Mouse (Mus musculus) embryonic facial prominence, embryonic 12.5 days (tissue): ENCODE measurements at regions not wholly inside any gene's neighbourhood (a gene's known extent, or its start where the extent isn't known, plus 50 kb on each side); places are given as distances from the start of the nearest gene placed in this dataset.

ENCODE experiments used
- ATAC-seq: fragments of 200-750 bp; cut with Nextera tagmentation; 2 replicates; pipeline ENCODE4 v1.8.0; 2017; ENCODE audit not compliant: insufficient number of reproducible peaks, insufficient read depth, low FRiP score, low TSS enrichment
- H3K27ac ChIP-seq: fragments of 300-500 bp; sonication (generic); 2 replicates; pipeline ENCODE4 v1.5.1; 2016; ENCODE audit warnings: mild to moderate bottlenecking
- H3K27me3 ChIP-seq: fragments of 300-500 bp; sonication (generic); 2 replicates; pipeline ENCODE4 v1.6.1; 2016; ENCODE audit warnings: mild to moderate bottlenecking, moderate library complexity
- H3K36me3 ChIP-seq: fragments of 300-500 bp; sonication (generic); 2 replicates; pipeline ENCODE4 v1.6.1; 2016; ENCODE audit warnings: mild to moderate bottlenecking
- H3K4me1 ChIP-seq: fragments of 300-500 bp; sonication (generic); 2 replicates; pipeline ENCODE4 v1.6.1; 2016
- H3K4me2 ChIP-seq: fragments of 300-500 bp; sonication (generic); replicated peaks from 2 replicates; pipeline ENCODE4 v1.6.1; 2016; ENCODE audit warnings: mild to moderate bottlenecking, moderate library complexity
- H3K4me3 ChIP-seq: fragments of 300-500 bp; sonication (generic); 2 replicates; pipeline ENCODE4 v1.5.1; 2016; ENCODE audit warnings: mild to moderate bottlenecking
- H3K9ac ChIP-seq: fragments of 300-500 bp; sonication (generic); 2 replicates; pipeline ENCODE4 v1.6.1; 2016; ENCODE audit warnings: mild to moderate bottlenecking, moderate library complexity
- H3K9me3 ChIP-seq: fragments of 300-500 bp; sonication (generic); 2 replicates; pipeline ENCODE4 v1.6.1; 2016; ENCODE audit warnings: mild to moderate bottlenecking, moderate library complexity
- WGBS: fragments of 180-500 bp; shearing (Covaris S2); methylation state at CpG from one replicate; pipeline ENCODE4 v1.1.7; 2016; 5-methylcytosine and 5-hydroxymethylcytosine counted together

- Histone ChIP-seq H3K9ac (no peak overlapping the region), H3K4me1 (no peaks in the 10 kb centered on the region), H3K4me3 (no peak overlapping the region), H3K4me2 (no peak overlapping the region), H3K9me3 (no peaks in the 10 kb centered on the region), H3K27ac (no peak overlapping the region), H3K36me3 (no peaks in the 10 kb centered on the region), H3K27me3 (no peaks in the 10 kb centered on the region)
- no peak for ATAC-seq
- WGBS: 81% methylated on average over 3 of the region's 3 CpGs
Observed at GRCm38 (mm10) chr2:48612251-48612650, 201.7 kb upstream of the Acvr2a start.

GRCm38 (mm10) chr2:48617141-48617699, 196.7 kb upstream of the Acvr2a start:
- H3K27ac ChIP-seq: no peak overlapping the region
- H3K4me3 ChIP-seq: no peak overlapping the region
- no peak overlapping the region for H3K9ac ChIP-seq
- 32% methylated on average over 3 of the region's 3 CpGs for WGBS
- no peak for ATAC-seq
- H3K4me1 ChIP-seq: no peaks in the 10 kb centered on the region
- H3K4me2 ChIP-seq: no peak overlapping the region
- H3K27me3 ChIP-seq: no peaks in the 10 kb centered on the region
- H3K36me3 ChIP-seq: no peaks in the 10 kb centered on the region
- H3K9me3 ChIP-seq: no peaks in the 10 kb centered on the region

- ATAC-seq: no peak
- 42% methylated on average over 5 of the region's 5 CpGs for WGBS
- Histone ChIP-seq H3K9me3 (no peaks in the 10 kb centered on the region), H3K4me2 (no peak overlapping the region), H3K36me3 (no peaks in the 10 kb centered on the region), H3K4me1 (no peaks in the 10 kb centered on the region), H3K9ac (no peak overlapping the region), H3K4me3 (no peak overlapping the region), H3K27ac (no peak overlapping the region), H3K27me3 (no peaks in the 10 kb centered on the region)
Observed at GRCm38 (mm10) chr2:48619042-48619441, 194.9 kb upstream of the Acvr2a start.

GRCm38 (mm10) chr2:48620815-48621214, 193.1 kb upstream of the Acvr2a start:
- Histone ChIP-seq H3K4me3 (no peak overlapping the region), H3K4me2 (no peak overlapping the region), H3K9me3 (no peaks in the 10 kb centered on the region), H3K36me3 (no peaks in the 10 kb centered on the region), H3K27ac (no peak overlapping the region), H3K4me1 (no peaks in the 10 kb centered on the region), H3K9ac (no peak overlapping the region), H3K27me3 (no peaks in the 10 kb centered on the region)
- ATAC-seq: no peak
- 75% methylated on average over 3 of the region's 3 CpGs for WGBS

DNA sequence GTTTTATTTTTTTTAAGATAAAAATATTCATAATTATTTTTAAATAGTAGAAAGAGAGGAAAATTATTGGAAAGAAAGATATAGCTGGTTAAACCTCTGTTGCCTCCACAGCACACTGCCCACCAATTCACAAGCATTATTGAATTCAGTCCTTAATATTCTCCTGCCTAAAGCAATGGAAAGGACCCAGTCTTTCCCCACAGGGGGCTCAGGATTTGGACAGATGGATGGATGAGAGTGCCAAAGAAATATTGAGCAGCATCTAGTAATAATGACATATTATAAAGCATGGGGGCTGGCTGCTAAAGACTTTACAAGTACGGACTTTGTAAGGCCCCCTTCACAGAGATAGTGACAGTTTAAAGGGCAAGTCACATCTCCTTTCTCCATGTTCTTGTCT, 191.6 kb upstream of the Acvr2a start:
- 83% methylated on average over 1 of the region's 1 CpGs for WGBS
- Histone ChIP-seq H3K4me2 (no peak overlapping the region), H3K4me3 (no peak overlapping the region), H3K9me3 (no peaks in the 10 kb centered on the region), H3K27me3 (no peaks in the 10 kb centered on the region), H3K9ac (no peak overlapping the region), H3K36me3 (no peaks in the 10 kb centered on the region), H3K27ac (no peak overlapping the region), H3K4me1 (no peaks in the 10 kb centered on the region)
- no peak for ATAC-seq

DNA sequence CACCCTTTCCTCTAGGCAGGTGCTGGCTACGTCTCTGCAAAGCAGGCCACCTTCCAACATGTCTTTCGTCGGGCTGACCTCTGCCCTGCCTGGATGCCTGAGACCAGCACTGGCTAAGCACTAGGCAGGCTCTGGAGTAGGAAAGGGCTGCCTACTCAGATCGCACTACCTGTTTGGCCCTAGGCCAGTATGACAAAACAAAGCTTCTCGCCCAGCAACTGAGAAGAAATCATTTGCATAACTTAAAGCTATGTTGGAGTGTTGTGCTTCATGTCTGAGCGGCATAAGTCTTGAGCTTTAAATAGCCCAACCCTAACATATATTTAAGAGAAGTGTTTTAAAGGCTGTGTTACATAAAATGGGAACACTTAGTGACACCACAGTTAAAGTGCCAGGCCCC, 189.9 kb upstream of the Acvr2a start:
- Histone ChIP-seq H3K36me3 (no peaks in the 10 kb centered on the region), H3K27ac (no peak overlapping the region), H3K27me3 (no peaks in the 10 kb centered on the region), H3K4me3 (no peak overlapping the region), H3K4me2 (no peak overlapping the region), H3K4me1 (no peaks in the 10 kb centered on the region), H3K9ac (no peak overlapping the region), H3K9me3 (no peaks in the 10 kb centered on the region)
- 0 out of 2 replicates have a peak, but pooled peaks have one; percentile 41 for ATAC-seq
- WGBS: 60% methylated on average over 6 of the region's 6 CpGs

DNA sequence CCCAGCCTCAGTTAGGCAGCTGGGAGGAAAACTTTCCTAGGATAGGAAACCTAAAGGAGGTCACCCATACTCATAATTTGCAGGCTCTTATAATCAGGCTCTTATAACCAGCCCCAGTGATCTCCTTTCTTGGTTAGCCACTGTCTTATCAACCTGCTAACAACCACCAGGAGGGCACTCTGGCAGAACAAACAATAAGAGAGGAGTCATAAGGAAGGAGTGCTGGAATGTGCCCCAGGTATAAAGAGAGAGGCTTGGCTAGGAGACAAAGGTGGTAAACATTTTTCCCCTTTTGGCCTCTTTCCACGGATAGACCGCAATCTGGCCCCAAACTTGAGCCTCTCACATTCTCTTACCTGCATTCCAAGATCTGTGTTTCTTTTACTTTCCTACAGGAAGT, 189.4 kb upstream of the Acvr2a start:
- Histone ChIP-seq H3K4me2 (no peak overlapping the region), H3K9me3 (no peaks in the 10 kb centered on the region), H3K4me1 (no peaks in the 10 kb centered on the region), H3K36me3 (no peaks in the 10 kb centered on the region), H3K4me3 (no peak overlapping the region), H3K27ac (no peak overlapping the region), H3K27me3 (no peaks in the 10 kb centered on the region), H3K9ac (no peak overlapping the region)
- 84% methylated on average over 2 of the region's 2 CpGs for WGBS
- no peak for ATAC-seq

DNA sequence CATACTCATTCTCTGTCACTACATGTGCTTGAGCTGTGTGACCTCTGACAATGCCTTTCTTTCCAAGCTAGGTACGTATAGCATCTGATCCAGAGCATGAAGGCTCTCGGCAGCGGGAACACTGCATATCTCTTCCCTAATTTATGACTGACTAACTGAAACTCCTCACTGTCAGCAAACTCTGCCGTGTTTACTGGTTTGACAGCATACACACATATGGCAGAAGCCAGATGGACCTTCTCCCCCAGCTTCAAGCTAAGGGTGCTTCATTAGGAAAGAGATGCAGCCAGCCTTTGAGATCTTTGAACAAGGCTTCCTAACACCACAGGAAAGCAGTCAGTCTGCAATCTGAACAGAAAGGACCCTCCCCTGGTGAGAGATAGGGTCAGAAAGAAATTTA, 186.9 kb upstream of the Acvr2a start:
- Histone ChIP-seq H3K4me3 (no peak overlapping the region), H3K27me3 (no peaks in the 10 kb centered on the region), H3K36me3 (no peaks in the 10 kb centered on the region), H3K9ac (no peak overlapping the region), H3K27ac (no peak overlapping the region), H3K9me3 (no peaks in the 10 kb centered on the region), H3K4me1 (no peaks in the 10 kb centered on the region), H3K4me2 (no peak overlapping the region)
- 85% methylated on average over 4 of the region's 4 CpGs for WGBS
- no peak for ATAC-seq

GRCm38 (mm10) chr2:48629106-48630050, 184.5 kb upstream of the Acvr2a start:
- H3K4me1 ChIP-seq: no peaks in the 10 kb centered on the region

DNA sequence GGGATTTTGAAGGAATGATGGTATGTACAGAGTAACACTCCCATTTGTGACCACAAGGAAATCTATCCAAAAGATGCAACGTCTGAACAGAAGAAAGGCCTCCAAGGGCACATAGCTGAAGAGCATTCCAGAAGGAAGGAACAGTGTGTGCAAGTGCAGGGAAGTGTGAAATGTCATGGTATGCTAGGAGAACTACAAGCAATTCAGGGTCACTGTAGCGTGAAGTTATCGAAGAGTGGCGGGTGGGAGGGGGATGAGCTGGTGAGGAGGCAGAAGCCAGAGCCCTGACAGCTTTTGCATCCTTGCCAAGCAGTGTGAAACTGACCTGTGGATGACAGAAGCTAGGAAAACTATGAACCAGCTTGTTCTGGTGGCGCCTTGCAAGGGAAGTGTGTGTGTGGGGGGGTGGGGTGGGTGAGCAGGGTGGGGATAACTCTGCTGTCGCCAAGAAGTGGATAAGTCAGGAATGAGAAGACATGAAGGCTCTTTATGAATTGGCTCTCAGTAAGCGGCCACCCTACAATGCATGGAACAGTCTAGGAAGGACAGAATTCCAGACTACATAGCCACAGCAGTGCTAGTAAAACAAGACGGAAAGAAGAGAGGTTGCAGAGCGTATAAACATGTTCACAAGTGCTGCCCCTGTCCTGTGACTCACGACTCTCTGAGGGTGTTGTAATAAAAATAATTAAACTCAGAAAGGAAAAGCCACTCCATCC, 179.3 kb upstream of the Acvr2a start:
- Histone ChIP-seq H3K9me3 (no peaks in the 10 kb centered on the region), H3K4me1 (0 out of 2 replicates have a peak, but pooled peaks cover 4% of the 10 kb centered on the region), H3K4me2 (no peak overlapping the region), H3K4me3 (no peak overlapping the region), H3K27me3 (no peaks in the 10 kb centered on the region), H3K36me3 (no peaks in the 10 kb centered on the region), H3K27ac (no peak overlapping the region), H3K9ac (no peak overlapping the region)
- 73% methylated on average over 10 of the region's 10 CpGs for WGBS
- ATAC-seq: no peak

More at GRCm38 (mm10) chr2:48629106-48630050, 184.5 kb upstream of the Acvr2a start:
- no peak overlapping the region for H3K4me3 ChIP-seq
- no peaks in the 10 kb centered on the region for H3K36me3 ChIP-seq
- no peak overlapping the region for H3K27ac ChIP-seq
- no peak overlapping the region for H3K9ac ChIP-seq
- WGBS: 61% methylated on average over 9 of the region's 9 CpGs
- no peaks in the 10 kb centered on the region for H3K27me3 ChIP-seq
- H3K4me2 ChIP-seq: no peak overlapping the region
- ATAC-seq: no peak
- no peaks in the 10 kb centered on the region for H3K9me3 ChIP-seq

- no peak for ATAC-seq
- Histone ChIP-seq H3K4me3 (no peak overlapping the region), H3K9me3 (no peaks in the 10 kb centered on the region), H3K27me3 (no peaks in the 10 kb centered on the region), H3K4me2 (no peak overlapping the region), H3K27ac (no peak overlapping the region), H3K4me1 (0 out of 2 replicates have a peak, but pooled peaks cover 4% of the 10 kb centered on the region), H3K36me3 (no peaks in the 10 kb centered on the region), H3K9ac (no peak overlapping the region)
- 43% methylated on average over 2 of the region's 2 CpGs for WGBS
Observed at GRCm38 (mm10) chr2:48636108-48636507, 177.8 kb upstream of the Acvr2a start.

GRCm38 (mm10) chr2:48644114-48644513, 169.8 kb upstream of the Acvr2a start:
- Histone ChIP-seq H3K9ac (no peak overlapping the region), H3K4me2 (no peak overlapping the region), H3K9me3 (no peaks in the 10 kb centered on the region), H3K4me3 (no peak overlapping the region), H3K36me3 (no peaks in the 10 kb centered on the region), H3K27me3 (no peaks in the 10 kb centered on the region), H3K4me1 (no peaks in the 10 kb centered on the region), H3K27ac (no peak overlapping the region)
- 88% methylated on average over 3 of the region's 3 CpGs for WGBS
- ATAC-seq: no peak
